Mouse (Mus musculus) neural tube, embryonic 11.5 days (tissue): ENCODE data around the gene Sgip1. TPM values are rescaled to one million over a fixed set of nuclear protein-coding genes. Genes with fewer than 3 reads are reported as not detected.

Experiments used
- ATAC-seq: fragments of 200-750 bp; cut with Nextera tagmentation; 2 replicates; pipeline ENCODE4 v1.8.0; 2017; ENCODE audit warnings: moderate number of reproducible peaks, mild to moderate bottlenecking, moderate TSS enrichment, moderate library complexity; ENCODE audit not compliant: insufficient read depth, low FRiP score, low TSS enrichment
- DNase-seq: peaks from one replicate; pipeline ENCODE4 v3.0.0-alpha.2; 2015; ENCODE audit warnings: low spot score
- H3K27ac ChIP-seq: fragments of 300-500 bp; sonication (generic); 2 replicates; pipeline ENCODE4 v1.5.1; 2014; ENCODE audit warnings: low read depth, mild to moderate bottlenecking, low read length
- H3K27me3 ChIP-seq: fragments of 300-500 bp; sonication (generic); 2 replicates; pipeline ENCODE4 v1.6.1; 2014; ENCODE audit warnings: mild to moderate bottlenecking, low read length, mixed read lengths; ENCODE audit not compliant: control insufficient read depth, insufficient read depth
- H3K36me3 ChIP-seq: fragments of 300-500 bp; sonication (generic); 2 replicates; pipeline ENCODE4 v1.6.1; 2014; ENCODE audit warnings: mild to moderate bottlenecking, low read length, moderate library complexity, mixed read lengths; ENCODE audit not compliant: control insufficient read depth, insufficient read depth
- H3K4me1 ChIP-seq: fragments of 300-500 bp; sonication (generic); 2 replicates; pipeline ENCODE4 v1.6.1; 2014; ENCODE audit warnings: low read length, mixed read lengths; ENCODE audit not compliant: control insufficient read depth, insufficient read depth
- H3K4me2 ChIP-seq: fragments of 300-500 bp; sonication (generic); 2 replicates; pipeline ENCODE4 v1.6.1; 2014; ENCODE audit warnings: low read depth, mild to moderate bottlenecking, moderate library complexity
- H3K4me3 ChIP-seq: fragments of 300-500 bp; sonication (generic); 2 replicates; pipeline ENCODE4 v1.5.1; 2014; ENCODE audit warnings: low read depth, low read length
- H3K9ac ChIP-seq: fragments of 300-500 bp; sonication (generic); 2 replicates; pipeline ENCODE4 v1.6.1; 2014; ENCODE audit warnings: mild to moderate bottlenecking, low read length
- H3K9me3 ChIP-seq: fragments of 300-500 bp; sonication (generic); 2 replicates; pipeline ENCODE4 v1.6.1; 2016; ENCODE audit warnings: low read length; ENCODE audit not compliant: control insufficient read depth
- WGBS: fragments of 180-500 bp; shearing (Covaris S2); extraction: QIAGEN DNeasy Blood & Tissue Kit; methylation state at CpG from one replicate; pipeline ENCODE4 v1.1.7; 2014; 5-methylcytosine and 5-hydroxymethylcytosine counted together
- polyA plus RNA-seq: library from polyadenylated mRNA; unstranded; fragments of >200 nt; fragmentation: Nextera tagmentation; extraction: Ambion mirVana; gene quantifications from 2 replicates; pipeline ENCODE4 v1.2.1, GENCODE M21; 2014

The Sgip1 gene
- polyA plus RNA-seq, 1 experiment from 2014 or later = 20.0 TPM

- Histone ChIP-seq H3K4me2 (no peak overlapping the region), H3K9ac (no peak overlapping the region), H3K27ac (no peak overlapping the region), H3K4me3 (no peak overlapping the region), H3K36me3 (no peaks in the 10 kb centered on the region), H3K9me3 (no peaks in the 10 kb centered on the region), H3K4me1 (no peaks in the 10 kb centered on the region), H3K27me3 (no peaks in the 10 kb centered on the region)
- ATAC-seq = no peak
- WGBS = 85% methylated on average over 3 of the region's 3 CpGs
- DNase-seq = no peak
Measured at GRCm38 (mm10) chr4:102730976-102731375, 10.1 kb upstream of the Sgip1 start.

- no peak overlapping the region for H3K4me2 ChIP-seq
- H3K9ac ChIP-seq = no peak overlapping the region
- H3K4me1 ChIP-seq = no peaks in the 10 kb centered on the region
- ATAC-seq (no peak), DNase-seq (no peak)
- WGBS = 74% methylated on average over 9 of the region's 9 CpGs
- no peaks in the 10 kb centered on the region for H3K9me3 ChIP-seq
- no peaks in the 10 kb centered on the region for H3K36me3 ChIP-seq
- H3K4me3 ChIP-seq = no peak overlapping the region
- no peaks in the 10 kb centered on the region for H3K27me3 ChIP-seq
- H3K27ac ChIP-seq = no peak overlapping the region
Measured at GRCm38 (mm10) chr4:102734022-102734657, 7.0 kb upstream of the Sgip1 start.

GRCm38 (mm10) chr4:102753334-102754090 is 12.4 kb downstream of the Sgip1 start:
- ATAC-seq = no peak
- no peak overlapping the region for H3K4me3 ChIP-seq
- WGBS = 66% methylated on average over 3 of the region's 3 CpGs

GRCm38 (mm10) chr4:102759095-102759890 is 18.2 kb downstream of the Sgip1 start:
- DNase-seq (peak; percentile 70), ATAC-seq (peak; percentile 79)
- Histone ChIP-seq H3K27ac (peak overlapping the region; percentile 83), H3K9ac (peak overlapping the region; percentile 74), H3K27me3 (no peaks in the 10 kb centered on the region), H3K9me3 (no peaks in the 10 kb centered on the region), H3K4me2 (peak overlapping the region; percentile 93), H3K36me3 (no peaks in the 10 kb centered on the region), H3K4me1 (no peaks in the 10 kb centered on the region), H3K4me3 (peak overlapping the region; percentile 49)
- WGBS = under 1% methylated on average over 41 of the region's 41 CpGs

More at GRCm38 (mm10) chr4:102753334-102754090, 12.4 kb downstream of the Sgip1 start:
- H3K9me3 ChIP-seq = no peaks in the 10 kb centered on the region
- no peak overlapping the region for H3K9ac ChIP-seq
- DNase-seq = no peak
- no peaks in the 10 kb centered on the region for H3K27me3 ChIP-seq
- no peaks in the 10 kb centered on the region for H3K36me3 ChIP-seq
- H3K4me1 ChIP-seq = no peaks in the 10 kb centered on the region
- H3K27ac ChIP-seq = no peak overlapping the region
- H3K4me2 ChIP-seq = no peak overlapping the region

- Histone ChIP-seq H3K27ac (peak overlapping the region; percentile 83), H3K4me1 (no peaks in the 10 kb centered on the region), H3K27me3 (no peaks in the 10 kb centered on the region), H3K9me3 (no peaks in the 10 kb centered on the region), H3K4me2 (peak overlapping the region; percentile 93), H3K36me3 (no peaks in the 10 kb centered on the region), H3K9ac (peak overlapping the region; percentile 74), H3K4me3 (peak overlapping the region; percentile 49)
- peak; percentile 85 for DNase-seq
- WGBS = 3% methylated on average over 25 of the region's 25 CpGs
- peak; percentile 95 for ATAC-seq
Measured at GRCm38 (mm10) chr4:102760042-102760821, 19.1 kb downstream of the Sgip1 start.

GRCm38 (mm10) chr4:102762075-102762474 is 21.0 kb downstream of the Sgip1 start:
- no peak overlapping the region for H3K27ac ChIP-seq
- peak overlapping the region; percentile 21; the same call in 1 of the 2 replicates for H3K4me2 ChIP-seq
- ATAC-seq (no peak), DNase-seq (no peak)
- no peak overlapping the region for H3K4me3 ChIP-seq
- no peaks in the 10 kb centered on the region for H3K27me3 ChIP-seq
- no peaks in the 10 kb centered on the region for H3K9me3 ChIP-seq
- no peaks in the 10 kb centered on the region for H3K36me3 ChIP-seq
- WGBS = 91% methylated on average over 7 of the region's 7 CpGs
- no peak overlapping the region for H3K9ac ChIP-seq
- no peaks in the 10 kb centered on the region for H3K4me1 ChIP-seq

GRCm38 (mm10) chr4:102769070-102769469 is 28.0 kb downstream of the Sgip1 start:
- WGBS = 88% methylated on average over 1 of the region's 1 CpGs

GRCm38 (mm10) chr4:102769936-102770335 is 28.8 kb downstream of the Sgip1 start:
- Histone ChIP-seq H3K27ac (no peak overlapping the region), H3K27me3 (no peaks in the 10 kb centered on the region), H3K4me2 (no peak overlapping the region), H3K4me1 (no peaks in the 10 kb centered on the region; the same call in 1 of the 2 replicates), H3K9me3 (no peaks in the 10 kb centered on the region), H3K9ac (no peak overlapping the region), H3K4me3 (no peak overlapping the region), H3K36me3 (no peaks in the 10 kb centered on the region)
- whole genome bisulfite sequencing = 86% methylated on average over 6 of the region's 6 CpGs
- DNase-seq (no peak), ATAC-seq (no peak)

More at GRCm38 (mm10) chr4:102769070-102769469, 28.0 kb downstream of the Sgip1 start:
- no peak for DNase-seq
- H3K27me3 ChIP-seq = no peaks in the 10 kb centered on the region
- no peak overlapping the region for H3K9ac ChIP-seq
- H3K4me2 ChIP-seq = no peak overlapping the region
- ATAC-seq = no peak
- H3K9me3 ChIP-seq = no peaks in the 10 kb centered on the region
- no peaks in the 10 kb centered on the region for H3K36me3 ChIP-seq
- H3K4me1 ChIP-seq = no peaks in the 10 kb centered on the region; the same call in 1 of the 2 replicates
- no peak overlapping the region for H3K4me3 ChIP-seq
- H3K27ac ChIP-seq = no peak overlapping the region
